In genomic region chr10:98324591-98324990, GRCm38 (mm10) we compare ENCODE assay signal across 20 mouse cellular contexts.
DNase-seq lines count a peak whose midpoint lies in the region; ATAC-seq and TF ChIP-seq lines count a peak whose summit lies in the region.
"Had no signal": no experiment of that assay in that cellular context is flagged by ENCODE, and none has a peak within 500 bp of the region (broad histone marks: within the 10 kb centered on the region; RNA-seq: fewer than 3 reads in every experiment).

No protein-coding gene starts in this region.

- no peaks in the 10 kb centered on the region for H3K4me1 ChIP-seq in midbrain, embryonic 11.5 days (ENCODE audit: control insufficient read depth, insufficient read depth, low read length)
- H3K4me1 ChIP-seq: embryonic facial prominence, embryonic 10.5 days; embryonic facial prominence, embryonic 12.5 days; forebrain, embryonic 10.5 days; forebrain, embryonic 12.5 days had no signal

- intact Hi-C loops in left cerebral cortex, postnatal 4 days (cut with DNase I), result no loop called here

- ATAC-seq in midbrain, embryonic 11.5 days (ENCODE audit: low FRiP score), result no peak
- ATAC-seq: forebrain, embryonic 14.5 days; forebrain, embryonic 16.5 days had no signal

- TF ChIP-seq CTCF in C2C12 (IDR thresholded peaks at IDR 0.05; ENCODE audit: control insufficient read depth, insufficient read depth, insufficient read length), result no peak

- no peak overlapping the region for H3ac ChIP-seq in C2C12 (ENCODE audit: control insufficient read depth, insufficient read length, low read depth)
- H3ac ChIP-seq in myocyte (ENCODE audit: control insufficient read depth, insufficient read length), result no peak overlapping the region

- H3K36me3 ChIP-seq in C2C12 (ENCODE audit: control insufficient read depth, insufficient read depth), result no peaks in the 10 kb centered on the region
- no peaks in the 10 kb centered on the region for H3K36me3 ChIP-seq in myocyte (ENCODE audit: control insufficient read depth, insufficient read depth)
- H3K36me3 ChIP-seq in midbrain, embryonic 11.5 days (ENCODE audit: control insufficient read depth, insufficient read depth, low read length), result no peaks in the 10 kb centered on the region
- H3K36me3 ChIP-seq: embryonic facial prominence, embryonic 10.5 days; embryonic facial prominence, embryonic 12.5 days; forebrain, embryonic 10.5 days; forebrain, embryonic 12.5 days had no signal

- H3K4me2 ChIP-seq in myocyte (ENCODE audit: low read depth), result peak overlapping the region; percentile 16
- H3K4me2 ChIP-seq in midbrain, embryonic 11.5 days, result no peak overlapping the region
- H3K4me2 ChIP-seq: embryonic facial prominence, embryonic 12.5 days; forebrain, embryonic 12.5 days had no signal

- H3K79me2 ChIP-seq in C2C12 (ENCODE audit: control insufficient read depth, insufficient read depth) (no peaks in the 10 kb centered on the region), myocyte (ENCODE audit: control insufficient read depth, insufficient read depth) (no peaks in the 10 kb centered on the region)

- H3K9ac ChIP-seq in midbrain, embryonic 11.5 days (ENCODE audit: low read length), result no peak overlapping the region
- H3K9ac ChIP-seq: embryonic facial prominence, embryonic 12.5 days; forebrain, embryonic 12.5 days had no signal

- no peak overlapping the region for H3K27ac ChIP-seq in midbrain, embryonic 11.5 days (ENCODE audit: low read depth, low read length)
- H3K27ac ChIP-seq: embryonic facial prominence, embryonic 10.5 days; embryonic facial prominence, embryonic 12.5 days; forebrain, embryonic 10.5 days; forebrain, embryonic 12.5 days had no signal

- no peak overlapping the region for H3K4me3 ChIP-seq in C2C12 (ENCODE audit: insufficient read depth, poor library complexity, severe bottlenecking)
- no peak overlapping the region for H3K4me3 ChIP-seq in myocyte
- no peak overlapping the region for H3K4me3 ChIP-seq in midbrain, embryonic 11.5 days (ENCODE audit: low read depth, low read length)
- H3K4me3 ChIP-seq: embryonic facial prominence, embryonic 10.5 days; embryonic facial prominence, embryonic 12.5 days; erythroblast, embryonic 14.5 days; forebrain, embryonic 10.5 days; forebrain, embryonic 12.5 days had no signal

- H3K27me3 ChIP-seq in C2C12 (ENCODE audit: control insufficient read depth, insufficient read depth, insufficient read length) (no peaks in the 10 kb centered on the region), myocyte (ENCODE audit: control insufficient read depth, insufficient read depth, insufficient read length) (no peaks in the 10 kb centered on the region)
- H3K27me3 ChIP-seq in midbrain, embryonic 11.5 days (ENCODE audit: control insufficient read depth, insufficient read depth, low read length), result no peaks in the 10 kb centered on the region
- H3K27me3 ChIP-seq: embryonic facial prominence, embryonic 12.5 days; forebrain, embryonic 12.5 days had no signal

- no peaks in the 10 kb centered on the region for H3K9me3 ChIP-seq in midbrain, embryonic 11.5 days (ENCODE audit: control insufficient read depth, low read length)
- H3K9me3 ChIP-seq: embryonic facial prominence, embryonic 10.5 days; embryonic facial prominence, embryonic 12.5 days; forebrain, embryonic 10.5 days; forebrain, embryonic 12.5 days had no signal

- H3K79me3 ChIP-seq in C2C12 (ENCODE audit: low read depth), result no peaks in the 10 kb centered on the region

- DNase-seq in 3134 (ENCODE audit: extremely low read depth, insufficient read length, low spot score), result peak; percentile 18
- peak; percentile 45 for DNase-seq in NIH3T3 (ENCODE audit: low read depth)
- DNase-seq in frontal cortex, postnatal 25 days (ENCODE audit: low spot score in 2 of 2), result no peak
- no peak for DNase-seq in midbrain, embryonic 11.5 days (ENCODE audit: low spot score, missing footprints)
- DNase-seq in left cerebral cortex, postnatal 4 days, result no peak
- DNase-seq: adrenal gland, adult 2 months; adrenal gland, postnatal 14 days; adrenal gland, postnatal 36 days; B cell, adult 2 months; cerebellum, adult 11-12 months; cerebellum, adult 9-10 months had no signal

- TF ChIP-seq POLR2A in myocyte (IDR thresholded peaks at IDR 0.05; ENCODE audit: insufficient read length, low read depth), result no peak

TF ChIP-seq in C2C12, 6 proteins besides CTCF, POLR2A, EP300 and RAD21:
- TF ChIP-seq MYOG (IDR thresholded peaks at IDR 0.05; ENCODE audit: control insufficient read depth, extremely low read depth, insufficient read length) (no peak), USF1 (IDR thresholded peaks at IDR 0.05; ENCODE audit: low read depth) (no peak), FOSL1 (IDR thresholded peaks at IDR 0.05; ENCODE audit: insufficient read depth, low read length, poor library complexity, severe bottlenecking) (peak; percentile 91), MYOD1 (IDR thresholded peaks at IDR 0.05; ENCODE audit: control insufficient read depth, insufficient read length, low read depth) (peak; percentile 98), CEBPB (IDR thresholded peaks at IDR 0.05; ENCODE audit: low read depth) (no peak), MAX (IDR thresholded peaks at IDR 0.05) (peak; percentile 29)

TF ChIP-seq in myocyte, 11 proteins besides CTCF, POLR2A, EP300 and RAD21:
- TF ChIP-seq TCF3 (IDR thresholded peaks at IDR 0.05; ENCODE audit: insufficient read length, low read depth) (peak; percentile 16), REST (IDR thresholded peaks at IDR 0.05; ENCODE audit: insufficient read depth, insufficient read length) (no peak), SRF (IDR thresholded peaks at IDR 0.05; ENCODE audit: control insufficient read depth, insufficient read length, low read depth) (no peak), MYOD1 (IDR thresholded peaks at IDR 0.05; ENCODE audit: control insufficient read depth in 1 of 3, insufficient read length in 2 of 3, low read depth in 2 of 3) (peak; percentile 41 to 78 (median 74)), MYOG (IDR thresholded peaks at IDR 0.05; ENCODE audit: control insufficient read depth in 1 of 3, insufficient read depth in 1 of 3, insufficient read length in 2 of 3, low read depth in 2 of 3) (peak in 1 of 3 experiments; percentile 57), CEBPB (IDR thresholded peaks at IDR 0.05; ENCODE audit: insufficient read depth, poor library complexity, severe bottlenecking) (peak; percentile 51; the same call in 1 of the 2 replicates)
TF ChIP-seq in myocyte: peak in this region for 4.

Comparison
In these comparisons a context has a peak if more than half of its experiments do, and no peak if none do; other contexts are left out.
1. DNase-seq: peak in 3134 (single experiment) and NIH3T3 (single experiment); none in frontal cortex, postnatal 25 days (0 of 2), midbrain, embryonic 11.5 days (single experiment) and left cerebral cortex, postnatal 4 days (single experiment).